Mouse (Mus musculus) heart, adult 11 months (tissue): Measurements from ENCODE around the gene Nxf3.
"Not testable (repeated sequence)": the region's sequence is repeated elsewhere in the genome, so short reads cannot be mapped to it uniquely, and the experiment has no call there.

Experiments
- DNase-seq: peaks from one replicate; pipeline ENCODE4 v3.0.0; 2022

The Nxf3 gene

GRCm38 (mm10) chrX:136085155-136085554, at the start of gene Nxf3:
Gene Nxf3, minus strand, starts transcription at chrX:136085255.
- no peak for DNase-seq

DNA sequence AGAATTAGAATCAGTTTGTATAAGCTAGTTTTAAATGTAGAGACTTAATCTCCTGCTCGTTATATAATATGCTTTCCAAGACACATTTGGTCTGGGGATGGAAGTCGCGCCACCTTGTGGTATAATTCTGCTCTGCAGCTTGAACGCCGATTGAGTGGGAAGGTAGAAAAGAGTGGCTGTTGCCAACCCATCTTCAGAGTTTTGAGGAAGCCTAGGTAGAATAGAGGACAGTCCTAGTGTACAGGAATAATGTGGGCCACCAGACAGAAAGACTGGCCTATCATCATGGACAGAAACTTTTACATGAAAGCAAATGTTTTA, 42.6 kb upstream of the Nxf3 start:
- DNase-seq, result no peak

GRCm38 (mm10) chrX:136127038-136127743, 42.1 kb upstream of the Nxf3 start:
- no peak for DNase-seq

DNA sequence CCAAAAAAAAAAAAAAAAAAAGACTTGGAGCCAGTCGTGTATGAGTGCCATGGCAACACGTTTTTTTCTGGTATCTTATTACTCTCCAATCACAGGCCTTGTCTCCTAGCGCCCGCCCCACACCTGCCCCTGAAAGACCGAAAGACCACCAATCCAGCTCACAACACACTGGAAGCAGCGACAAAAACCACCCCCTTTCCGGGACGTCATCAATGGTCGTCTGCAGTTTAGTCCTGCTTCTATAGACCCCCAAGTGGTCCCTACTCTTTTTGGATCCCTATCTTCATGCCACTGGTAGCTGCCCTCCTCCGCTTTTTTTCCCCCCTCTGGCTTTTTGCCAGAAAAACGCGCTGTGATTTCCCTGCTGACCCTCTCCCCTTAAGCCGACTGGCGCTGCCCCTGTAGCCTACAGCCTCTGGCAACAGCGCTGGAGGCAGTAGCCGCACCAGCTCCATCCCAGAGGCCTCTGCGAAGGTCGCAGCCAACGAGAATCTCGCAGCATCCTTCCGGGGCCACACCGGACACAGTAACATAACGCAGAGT, 30.4 kb upstream of the Nxf3 start:
- DNase-seq, result no peak

DNA sequence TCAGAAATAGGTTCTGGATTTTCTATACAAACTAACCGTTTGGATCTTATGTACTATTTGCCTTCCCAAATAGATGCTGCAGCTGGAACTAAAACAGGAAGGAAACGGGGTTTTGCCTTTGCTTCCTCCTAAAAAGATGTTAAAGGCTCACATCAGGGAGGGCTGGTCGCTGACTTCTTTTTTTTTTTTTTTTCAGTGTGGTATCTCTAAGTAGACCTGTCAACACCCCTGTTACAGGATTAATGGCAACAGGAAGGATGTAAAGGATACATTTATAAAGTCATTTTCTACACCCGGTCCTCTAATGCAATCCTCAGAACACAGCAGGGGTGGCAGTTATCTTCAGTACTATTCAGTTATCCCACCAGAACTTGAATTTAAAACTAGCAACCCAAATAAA, 30.0 kb upstream of the Nxf3 start:
- DNase-seq, result no peak

DNA sequence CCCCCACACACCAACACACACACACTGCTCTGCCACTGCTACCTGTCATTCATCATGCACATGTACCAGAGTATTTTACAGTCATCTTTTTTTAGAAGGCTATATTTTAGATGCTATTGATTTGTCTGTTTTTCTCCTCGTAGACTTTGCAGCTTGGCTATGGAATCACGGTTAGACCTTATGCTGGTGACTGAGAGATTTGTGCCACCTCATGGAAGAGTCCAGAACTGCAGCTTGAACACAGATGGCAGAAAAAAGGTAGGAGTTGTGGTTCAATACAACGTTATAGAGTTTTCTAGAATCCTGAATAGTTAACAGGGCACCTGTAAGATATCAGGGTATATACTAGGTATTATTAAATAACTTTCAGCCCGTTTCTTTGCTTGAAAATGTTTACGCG, 22.9 kb upstream of the Nxf3 start:
- no peak for DNase-seq

- DNase-seq, result no peak
Observed at GRCm38 (mm10) chrX:136104724-136105088, 19.7 kb upstream of the Nxf3 start.

GRCm38 (mm10) chrX:136104046-136104723, 19.1 kb upstream of the Nxf3 start:
- DNase-seq, result no peak

DNA sequence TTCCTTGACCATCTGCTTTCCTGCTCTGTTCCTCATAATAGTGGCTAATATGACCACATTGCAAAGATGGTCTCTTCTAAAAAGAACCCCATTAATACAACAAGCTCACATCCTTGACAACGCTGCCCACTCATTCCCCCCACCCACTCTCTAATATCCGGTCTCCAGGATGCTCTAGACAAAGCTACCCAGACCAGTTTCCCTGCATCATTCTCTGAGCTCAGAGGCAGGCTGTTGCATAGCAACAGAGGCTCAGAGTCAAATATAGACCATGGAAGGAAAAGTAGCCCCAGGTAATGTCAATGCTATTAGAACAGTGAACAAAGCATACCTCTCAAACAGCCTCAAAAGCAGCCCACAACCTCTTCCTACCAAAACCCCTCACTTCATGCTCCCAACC, 9.4 kb upstream of the Nxf3 start:
- DNase-seq, result no peak

DNA sequence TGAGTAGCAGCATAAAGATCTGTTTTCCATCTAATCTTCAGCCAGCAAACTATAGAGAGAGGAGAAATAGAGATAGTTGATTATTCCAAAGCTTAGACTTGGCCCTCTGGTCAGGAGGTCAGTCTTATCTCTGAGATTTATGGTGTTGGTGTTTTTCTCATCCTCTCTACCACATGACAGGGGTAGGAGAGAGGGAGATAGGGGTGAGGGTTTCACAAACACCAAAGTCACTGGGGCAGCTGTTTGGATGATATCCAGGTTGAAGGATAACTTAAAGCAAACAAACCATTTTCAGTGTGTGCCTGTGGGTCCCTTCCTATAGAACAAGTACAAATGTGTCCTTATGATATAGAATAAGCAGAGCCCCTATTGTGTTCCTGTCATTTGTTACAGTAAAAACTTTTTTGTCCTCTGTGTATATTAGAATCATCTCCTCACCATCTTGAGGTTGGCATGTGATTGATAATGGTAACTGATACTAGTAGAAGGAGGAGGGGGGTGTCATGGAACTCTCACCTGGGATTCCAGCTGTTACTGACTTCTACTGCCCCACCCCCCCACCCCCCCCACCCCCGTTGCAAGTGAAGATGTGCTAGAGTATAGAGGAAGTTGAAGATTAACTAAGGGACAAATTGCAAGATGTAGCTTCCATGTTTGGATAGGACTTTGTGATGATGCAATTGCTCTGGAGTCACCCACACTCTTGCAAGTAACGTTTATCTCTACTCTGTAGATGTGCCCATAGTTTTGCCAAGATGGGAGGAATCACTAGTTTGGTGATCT, 7.6 kb upstream of the Nxf3 start:
- DNase-seq, result no peak

GRCm38 (mm10) chrX:136068020-136068419, 17.0 kb downstream of the Nxf3 start, which contains the start of gene Bex2:
Gene Bex2, minus strand, starts transcription at chrX:136068236.
- DNase-seq, result not testable (repeated sequence)

GRCm38 (mm10) chrX:136067201-136067991, 17.7 kb downstream of the Nxf3 start:
- DNase-seq, result not testable (repeated sequence)

DNA sequence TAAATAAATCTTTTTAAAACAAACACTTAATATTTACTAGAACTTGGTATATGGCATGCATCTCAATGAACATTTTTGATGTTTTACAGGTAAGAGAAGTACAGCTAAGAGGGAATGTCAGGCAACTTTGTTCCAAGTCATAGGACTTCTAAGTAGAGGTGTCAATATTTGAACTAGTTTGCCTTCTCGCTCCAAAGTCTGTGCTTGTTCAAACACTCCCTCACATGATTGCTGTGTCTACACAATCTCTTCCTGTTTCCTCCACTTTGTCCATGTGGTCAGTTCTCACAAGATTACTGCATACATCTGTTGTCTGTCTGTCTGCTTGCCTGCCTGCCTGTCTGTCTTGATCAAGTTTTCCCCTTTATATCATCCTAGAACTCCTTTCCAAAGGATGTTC, 24.4 kb downstream of the Nxf3 start:
- no peak for DNase-seq

GRCm38 (mm10) chrX:136051219-136051618, 33.8 kb downstream of the Nxf3 start:
- no peak for DNase-seq

GRCm38 (mm10) chrX:136047528-136047927, 37.5 kb downstream of the Nxf3 start:
- no peak for DNase-seq

DNA sequence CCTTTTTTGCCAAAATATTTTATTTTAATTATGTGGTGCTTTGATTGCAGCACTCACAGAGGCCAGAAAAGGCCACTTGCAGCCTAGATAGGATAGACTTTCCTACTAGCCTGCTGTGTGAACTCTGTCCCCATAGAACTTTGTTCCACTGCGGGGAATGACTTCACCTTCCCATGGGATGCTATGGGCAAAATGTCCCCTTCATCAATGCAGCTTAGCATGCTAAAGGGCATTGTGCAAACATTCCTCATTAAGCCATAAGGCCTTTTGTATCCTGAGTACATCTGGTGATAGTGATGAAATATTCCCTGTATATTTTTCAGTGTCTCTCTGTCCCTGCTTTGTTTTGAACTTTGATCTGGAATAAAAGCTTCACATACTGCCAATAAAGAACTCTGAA, 41.3 kb downstream of the Nxf3 start:
- no peak for DNase-seq

- not testable (repeated sequence) for DNase-seq
Observed at GRCm38 (mm10) chrX:136032799-136033763, 52.0 kb downstream of the Nxf3 start, which contains the start of gene Arxes1. Gene Arxes1, plus strand, starts transcription at chrX:136033367.

DNA sequence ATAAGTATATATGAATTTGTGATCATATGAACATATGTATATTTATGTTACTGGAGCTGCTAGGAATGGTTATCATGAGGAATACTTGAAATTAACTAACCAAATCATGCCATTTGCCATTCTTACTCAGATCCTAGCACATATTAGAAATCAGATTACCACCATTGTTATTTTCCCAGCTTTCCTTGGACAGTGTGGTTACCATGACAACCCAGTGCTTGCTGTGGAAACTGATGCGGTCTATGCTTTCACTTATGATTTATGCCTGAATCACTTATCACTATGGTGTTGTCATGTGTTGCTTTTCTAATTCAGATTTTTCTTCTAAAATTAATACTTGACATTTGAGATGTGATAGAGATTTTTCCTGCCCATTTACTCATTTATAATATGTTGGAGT, 54.7 kb downstream of the Nxf3 start:
- no peak for DNase-seq
